Mouse (Mus musculus): Measurements from ENCODE around the gene Uhrf2.
"Not testable (repeated sequence)": the region's sequence is repeated elsewhere in the genome, so short reads cannot be mapped to it uniquely, and the experiment has no call there.

Uhrf2 gene

DNA sequence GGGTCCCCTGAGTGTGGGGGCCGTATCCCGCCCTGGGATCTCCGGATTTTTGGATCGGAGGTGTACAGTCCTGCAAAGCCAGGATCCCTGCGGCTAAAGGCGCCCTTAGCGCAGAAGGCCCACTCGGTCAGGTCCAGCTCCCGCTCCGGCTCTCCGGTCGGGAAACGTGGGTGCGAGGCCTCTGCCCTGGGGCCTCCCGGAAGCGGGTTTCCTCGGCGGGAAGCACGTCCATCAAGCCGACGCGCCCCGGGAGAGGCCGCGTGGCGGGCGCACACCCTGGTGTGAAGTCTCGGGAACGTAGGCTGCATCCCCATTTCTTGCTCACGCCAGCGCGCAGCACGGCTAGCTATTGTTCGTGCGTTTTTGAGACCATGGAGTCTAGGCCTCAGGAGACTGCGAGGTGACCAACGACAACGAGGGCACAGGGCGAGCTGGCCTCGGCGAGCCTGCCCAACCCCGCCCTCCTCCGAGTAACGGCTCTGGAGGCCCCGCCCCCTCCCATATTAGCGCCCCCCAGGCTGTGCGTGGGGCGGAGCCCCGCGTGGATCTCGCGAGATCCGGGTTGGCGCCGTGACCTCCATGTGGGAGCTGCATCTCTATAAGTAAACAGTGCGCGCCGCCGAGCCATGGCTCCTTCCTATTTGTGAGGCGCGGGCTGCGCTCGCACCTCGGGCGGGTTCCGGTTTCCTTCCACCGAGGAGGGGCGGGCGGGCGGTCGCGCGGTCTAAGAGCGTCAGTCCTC lies at the start of gene Uhrf2:
Uhrf2 (plus strand) TSS at position 620 of the 742 bp plus-strand sequence.
- peak; percentile 96 for DNase-seq

DNA sequence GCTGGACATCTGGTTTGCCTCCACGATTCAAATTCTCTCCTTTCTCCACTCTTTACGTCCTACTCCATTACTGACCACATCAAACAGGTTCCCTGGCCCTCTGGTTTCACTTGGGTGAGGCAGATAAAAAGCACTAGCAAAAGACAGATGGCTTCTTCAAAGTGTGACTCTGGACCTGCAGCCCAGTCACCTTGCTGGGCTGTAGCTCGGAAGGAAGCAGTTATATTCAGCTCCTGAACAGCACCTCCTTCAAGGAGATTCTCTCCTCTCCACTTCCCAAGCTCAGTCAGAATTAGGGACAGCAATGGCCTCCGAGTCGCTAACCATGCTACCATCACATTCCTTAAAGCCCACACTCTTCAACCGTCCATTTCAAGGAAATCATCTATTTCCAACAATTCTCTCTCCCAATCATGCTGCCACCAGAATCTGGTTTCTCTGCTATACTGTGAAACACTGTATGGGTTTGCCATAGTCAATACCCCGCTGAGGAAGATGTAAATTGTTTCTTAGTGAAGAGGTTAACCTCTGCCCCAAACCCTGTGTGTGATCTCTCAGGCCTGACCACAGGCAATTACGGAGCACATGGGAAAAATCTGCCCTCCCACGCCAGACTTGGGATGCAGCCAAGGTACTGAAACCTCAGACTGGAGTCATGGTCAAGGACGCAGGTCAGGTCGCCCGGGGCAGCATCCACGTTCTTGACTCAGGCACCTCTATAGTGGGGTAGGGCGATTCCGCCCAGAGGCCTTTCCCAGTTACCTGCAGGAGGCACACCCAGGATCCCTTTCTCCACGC lies 45.9 kb upstream of the Uhrf2 start:
- peak; percentile 87 for DNase-seq

- DNase-seq = no peak
Observed at GRCm38 (mm10) chr19:29986464-29987091, 43.7 kb upstream of the Uhrf2 start.

DNA sequence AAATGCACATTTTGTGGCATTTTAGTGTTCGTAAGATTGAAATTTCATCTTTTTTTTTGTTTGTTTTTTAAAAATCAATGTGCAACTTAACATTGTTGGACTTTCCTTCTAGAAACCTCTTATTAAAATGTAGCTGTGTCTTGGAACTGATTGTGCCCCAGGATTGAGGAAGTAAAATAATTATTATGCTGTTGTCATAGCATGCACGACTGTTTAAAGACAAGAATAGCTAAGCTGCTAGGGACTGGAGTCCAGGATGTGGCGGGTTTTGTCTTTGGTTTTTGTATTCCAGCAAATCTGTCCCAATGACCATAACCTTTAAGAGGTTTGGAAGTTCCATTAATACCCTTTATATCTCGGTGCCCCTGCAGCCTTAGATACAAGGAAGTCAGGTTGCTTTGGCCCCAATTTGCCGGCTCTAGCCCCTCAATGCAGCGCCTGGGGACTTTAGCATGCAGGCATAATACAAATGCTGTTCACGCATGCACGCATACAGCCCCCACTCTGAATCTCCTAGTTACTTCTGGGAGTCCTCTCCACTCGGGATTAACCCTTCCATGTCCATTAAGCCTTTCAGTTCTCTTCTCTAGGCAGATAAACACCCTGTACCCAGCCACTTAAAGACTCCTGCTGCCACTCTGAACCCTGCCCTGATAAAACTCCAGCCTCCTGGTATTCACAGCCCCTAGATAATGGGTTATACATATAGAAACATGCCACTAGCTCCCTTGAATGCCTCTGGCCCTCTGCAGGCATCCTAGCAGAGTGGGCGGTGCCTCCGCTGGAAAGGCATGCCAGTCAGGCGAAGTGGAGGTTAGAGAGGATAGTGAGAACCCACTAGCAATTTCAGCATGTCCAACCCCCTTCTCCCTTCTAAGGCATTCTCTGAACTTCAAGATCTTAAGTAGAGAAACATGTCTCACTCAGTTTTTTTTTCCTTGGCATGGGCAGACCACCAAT lies 29.6 kb upstream of the Uhrf2 start:
- no peak for DNase-seq

- no peak for DNase-seq
Observed at GRCm38 (mm10) chr19:30001550-30001949, 28.8 kb upstream of the Uhrf2 start.

- no peak for DNase-seq
Observed at GRCm38 (mm10) chr19:30003621-30004020, 26.7 kb upstream of the Uhrf2 start, which contains the start of gene Trpd52l3. TSS of gene Trpd52l3 (plus strand) at chr19:30003790.

DNA sequence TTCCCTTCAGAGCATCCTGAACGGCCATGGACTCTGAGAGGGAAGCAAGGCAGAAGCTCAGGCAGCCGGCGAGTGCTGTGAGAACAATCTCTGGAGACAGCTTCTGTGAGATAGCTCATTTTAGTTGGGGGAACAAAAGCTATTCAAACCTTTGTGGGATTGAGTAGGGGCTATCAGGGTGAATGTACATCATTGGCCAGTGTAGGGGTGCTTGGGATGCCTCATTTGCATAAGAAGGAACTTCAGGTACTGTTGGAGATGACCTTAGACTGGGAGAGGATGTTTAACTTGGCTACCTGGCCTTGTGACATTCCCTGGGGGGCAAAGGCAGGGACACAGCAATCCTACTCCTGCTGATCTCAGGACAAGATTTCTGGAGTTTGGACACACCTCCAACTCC lies 23.9 kb upstream of the Uhrf2 start:
- no peak for DNase-seq

DNA sequence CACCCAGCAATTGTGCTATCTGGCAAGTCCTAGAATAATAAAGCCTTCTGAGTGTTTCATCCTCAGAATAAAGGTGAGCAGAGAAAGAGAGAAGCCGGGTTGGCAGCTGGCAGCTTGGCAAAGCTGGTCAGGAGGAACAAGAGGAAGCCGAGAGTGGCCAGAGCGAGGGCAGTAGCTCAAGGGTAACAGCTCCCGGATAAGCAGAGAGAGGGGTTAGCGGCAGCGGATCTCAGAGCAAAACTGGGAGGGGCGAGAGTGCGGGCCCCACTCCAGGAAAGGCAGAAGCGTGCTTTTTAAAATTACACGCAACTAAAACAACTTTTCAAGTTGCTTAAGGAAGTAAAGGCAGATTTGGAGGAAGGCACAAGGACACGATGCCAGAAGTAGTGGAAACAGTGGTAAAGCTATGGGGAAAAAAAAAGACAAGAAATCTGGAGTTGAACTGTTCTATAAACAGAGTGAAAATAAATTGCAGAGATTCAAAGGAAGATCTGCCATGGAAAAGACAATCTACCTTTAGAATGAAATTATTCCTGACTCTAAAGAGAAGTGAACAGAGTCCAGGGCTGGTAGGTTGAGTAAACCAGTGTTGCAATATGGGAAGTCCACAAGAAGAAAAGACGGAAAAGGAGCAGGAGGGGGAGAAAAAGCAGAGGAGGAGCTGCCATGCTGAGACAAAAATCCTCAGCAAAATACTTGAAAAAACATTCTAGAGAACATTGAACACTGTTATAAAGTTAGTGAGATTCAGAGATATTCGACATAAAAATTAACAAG lies 19.6 kb upstream of the Uhrf2 start:
- DNase-seq = no peak

- no peak for DNase-seq
Observed at GRCm38 (mm10) chr19:30014331-30014730, 16.0 kb upstream of the Uhrf2 start.

DNA sequence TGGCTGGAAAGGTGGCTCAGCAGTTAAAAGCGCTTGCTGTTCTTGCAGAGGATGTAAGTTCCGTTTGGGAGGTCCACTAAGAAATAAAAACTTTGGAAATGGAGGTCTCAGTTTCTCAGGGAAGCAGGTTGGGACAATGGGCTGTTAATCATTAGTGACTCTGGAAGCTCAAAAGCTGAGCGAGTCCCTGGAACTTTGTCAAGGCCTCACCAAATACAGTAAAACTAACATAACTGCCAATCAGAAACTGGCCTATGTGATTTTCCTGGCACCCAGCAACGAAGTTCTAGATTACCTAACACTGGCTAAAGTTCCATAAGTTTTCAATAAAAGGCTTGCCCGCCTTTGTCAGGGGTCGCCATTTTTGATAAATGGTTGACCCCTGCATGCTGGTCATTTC lies 14.2 kb upstream of the Uhrf2 start:
- peak; percentile 18 for DNase-seq

DNA sequence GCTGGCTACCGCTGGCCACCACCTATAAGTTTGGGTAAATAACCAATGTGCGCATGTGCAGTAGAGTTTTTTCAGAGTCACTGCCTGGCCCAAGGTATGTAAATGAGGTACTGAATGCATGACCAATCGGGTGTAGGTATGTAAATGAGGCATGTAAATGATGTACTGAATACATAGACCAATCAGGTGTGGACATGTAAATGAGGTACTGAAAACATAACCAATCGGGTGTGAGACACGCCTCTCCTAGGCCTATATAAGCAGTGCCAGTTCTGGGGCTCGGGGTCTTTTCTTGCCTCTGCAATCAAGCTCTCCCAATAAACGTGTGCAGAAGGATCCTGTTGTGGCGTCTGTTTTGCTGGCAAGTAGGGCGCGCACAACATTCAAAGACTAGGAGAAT lies 6.9 kb upstream of the Uhrf2 start:
- DNase-seq = not testable (repeated sequence)

DNA sequence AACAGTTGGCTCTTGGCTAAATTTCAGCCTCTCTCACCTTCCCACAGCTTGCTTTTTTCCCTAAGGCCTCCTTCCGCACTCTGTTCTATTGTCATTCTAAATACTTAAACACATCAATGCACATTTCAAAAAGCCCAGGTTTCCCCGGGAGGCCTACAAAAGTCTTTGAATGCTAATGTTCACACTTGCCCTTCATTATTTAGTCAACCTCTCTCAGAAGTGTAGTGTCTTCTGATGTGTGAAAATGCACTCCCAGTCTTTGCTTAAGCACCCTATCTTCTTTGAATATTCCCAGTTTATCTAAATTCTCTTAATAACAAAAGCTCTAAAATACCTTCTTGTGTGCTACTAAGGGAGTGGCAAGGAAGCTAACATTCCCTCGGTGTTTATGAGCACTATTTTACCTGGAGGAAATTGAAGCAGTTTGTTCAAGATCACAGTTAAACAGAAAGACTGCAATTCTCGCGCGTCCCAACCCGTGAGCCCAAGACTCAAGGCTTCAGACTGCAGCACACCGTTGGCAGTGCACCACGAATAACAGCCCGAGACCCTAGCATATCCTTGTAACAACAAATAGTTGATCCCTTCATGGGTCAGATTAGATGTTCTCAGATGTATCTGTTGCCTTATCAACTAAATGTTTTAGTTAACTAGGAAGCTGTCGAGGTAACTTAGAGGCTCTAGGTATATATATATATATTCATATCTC lies 1.2 kb upstream of the Uhrf2 start:
- DNase-seq = no peak

GRCm38 (mm10) chr19:30030636-30031467 lies 539 bp downstream of the Uhrf2 start:
- peak; percentile 15 for DNase-seq

DNA sequence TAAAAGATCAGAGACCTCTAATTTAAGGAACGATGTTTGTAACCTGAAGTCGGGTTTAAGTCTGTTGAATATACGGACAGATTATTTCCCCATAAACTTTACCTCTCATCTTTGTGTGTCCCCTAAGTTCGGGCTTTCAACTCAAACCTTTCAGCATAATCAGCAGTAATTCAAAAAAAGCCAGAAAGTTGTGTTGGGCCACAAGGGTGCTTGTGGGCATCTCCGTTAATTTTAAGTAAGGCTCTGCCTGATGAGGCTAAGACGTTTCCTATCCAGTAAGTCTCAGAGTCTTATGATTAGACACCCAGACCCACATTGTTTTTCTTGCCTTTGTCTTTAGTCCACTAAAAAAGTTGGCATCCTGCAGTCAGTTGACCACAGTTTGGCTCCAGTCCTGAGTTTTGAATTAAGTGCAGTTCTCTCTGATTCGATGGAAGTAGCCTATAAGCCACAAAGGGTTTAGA lies 1.2 kb downstream of the Uhrf2 start:
- peak; percentile 6 for DNase-seq

- DNase-seq = no peak
Observed at GRCm38 (mm10) chr19:30032206-30032605, 1.9 kb downstream of the Uhrf2 start.

DNA sequence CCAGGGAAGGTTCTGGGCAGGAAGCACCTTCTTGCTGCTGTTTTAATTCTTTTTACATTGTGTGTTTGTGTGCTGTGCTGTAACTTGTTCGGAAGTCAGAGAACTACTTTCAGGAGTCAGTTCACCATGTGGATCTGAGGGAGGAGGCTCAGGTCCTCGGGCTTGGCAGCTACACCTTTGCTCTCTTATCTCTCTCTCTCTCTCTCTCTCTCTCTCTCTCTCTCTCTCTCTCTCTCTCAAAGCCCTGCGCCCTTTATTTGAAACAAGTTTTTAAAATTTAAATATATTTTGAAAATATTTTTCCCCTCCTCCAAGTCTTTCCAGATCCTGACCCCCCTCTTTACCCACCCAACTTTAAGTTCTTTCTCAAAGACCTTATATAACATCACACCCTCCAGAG lies 5.0 kb downstream of the Uhrf2 start:
- no peak for DNase-seq

GRCm38 (mm10) chr19:30043691-30044090 lies 13.4 kb downstream of the Uhrf2 start:
- DNase-seq = no peak

- DNase-seq = no peak
Observed at GRCm38 (mm10) chr19:30044630-30045029, 14.3 kb downstream of the Uhrf2 start.

GRCm38 (mm10) chr19:30045857-30046256 lies 15.5 kb downstream of the Uhrf2 start:
- DNase-seq = no peak

DNA sequence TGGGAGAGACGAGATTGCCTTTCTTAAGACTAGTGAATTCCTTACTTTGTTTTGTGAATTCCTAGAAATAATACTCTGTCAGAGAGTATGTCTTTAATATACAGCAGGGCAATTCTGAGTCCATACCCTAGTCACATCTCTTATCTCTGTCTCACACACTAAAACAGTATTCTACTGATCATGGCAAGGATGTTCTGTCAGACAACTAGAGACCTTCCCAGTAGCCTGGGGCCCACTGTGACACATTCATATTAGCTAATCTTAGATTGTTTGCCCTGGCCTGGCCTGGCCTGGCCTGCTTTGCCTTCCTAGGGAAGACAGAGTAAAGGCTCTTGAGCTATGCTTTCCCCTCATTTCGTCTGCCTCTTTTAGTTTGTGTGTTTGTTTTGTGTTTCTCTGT lies 20.3 kb downstream of the Uhrf2 start:
- no peak for DNase-seq

All from kidney, adult 18-20 months (tissue).